Mouse (Mus musculus) lung, postnatal 0 days (tissue): ENCODE data around the gene Odc1.

Experiments
- CTCF ChIP-seq: IDR thresholded peaks from 2 replicates; pipeline ENCODE4 v1.5.1; 2016; ENCODE audit warnings: antibody characterized with exemption, mild to moderate bottlenecking
- EP300 ChIP-seq: IDR thresholded peaks from 2 replicates; pipeline ENCODE4 v1.6.1; 2016; ENCODE audit warnings: antibody characterized with exemption, mild to moderate bottlenecking, control low read depth

DNA sequence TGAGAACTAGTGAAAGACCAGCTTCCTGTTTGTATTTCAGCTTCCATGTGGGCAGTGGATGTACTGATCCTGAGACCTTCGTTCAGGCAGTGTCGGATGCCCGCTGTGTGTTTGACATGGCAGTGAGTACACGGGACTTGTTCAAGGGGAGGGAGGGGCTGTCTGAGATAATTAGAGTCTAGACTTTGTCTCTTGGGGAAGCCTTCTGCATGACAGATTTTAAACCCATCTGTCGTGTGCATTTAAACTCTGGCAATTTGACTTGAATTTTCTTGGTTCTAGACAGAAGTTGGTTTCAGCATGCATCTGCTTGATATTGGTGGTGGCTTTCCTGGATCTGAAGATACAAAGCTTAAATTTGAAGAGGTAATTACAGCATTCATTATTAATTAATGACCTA lies 3.9 kb downstream of the Odc1 start:
- TF ChIP-seq CTCF (no peak), EP300 (no peak)
